Mouse (Mus musculus) layer of hippocampus, adult 18-20 months (tissue): ENCODE measurements around the gene Cdc14a. TPM values are rescaled to one million over a fixed set of nuclear protein-coding genes. Genes with fewer than 3 reads are reported as not detected.

Experiments
- DNase-seq, 2 experiments: peaks; one replicate each; pipeline ENCODE4 v3.0.0; 2022; ENCODE audit warnings: low spot score in 2 of 2
- total RNA-seq, 2 experiments: library from RNA; stranded (reverse); gene quantifications; 2 replicates each; pipeline ENCODE4 v1.2.3; 2021

Gene Cdc14a
- total RNA-seq, 2 experiments from 2014 or later: 3.2 to 5.2 TPM

- DNase-seq: no peak
Measured at GRCm38 (mm10) chr3:116414451-116414860, 9.4 kb downstream of the Cdc14a start.

GRCm38 (mm10) chr3:116412954-116413724 is 10.7 kb downstream of the Cdc14a start:
- DNase-seq: no peak

GRCm38 (mm10) chr3:116410051-116410450 is 13.8 kb downstream of the Cdc14a start:
- DNase-seq: no peak

GRCm38 (mm10) chr3:116409486-116409885 is 14.3 kb downstream of the Cdc14a start:
- DNase-seq: no peak

- no peak for DNase-seq
Measured at GRCm38 (mm10) chr3:116408856-116409255, 15.0 kb downstream of the Cdc14a start.

GRCm38 (mm10) chr3:116405516-116405915 is 18.3 kb downstream of the Cdc14a start:
- no peak for DNase-seq

GRCm38 (mm10) chr3:116401436-116401835 is 22.4 kb downstream of the Cdc14a start:
- DNase-seq: no peak

- no peak for DNase-seq
Measured at GRCm38 (mm10) chr3:116399349-116400090, 24.3 kb downstream of the Cdc14a start.

- DNase-seq: no peak
Measured at GRCm38 (mm10) chr3:116398543-116398942, 25.3 kb downstream of the Cdc14a start.

GRCm38 (mm10) chr3:116397976-116398375 is 25.9 kb downstream of the Cdc14a start:
- DNase-seq: no peak

GRCm38 (mm10) chr3:116397341-116397740 is 26.5 kb downstream of the Cdc14a start:
- no peak for DNase-seq

- no peak for DNase-seq
Measured at GRCm38 (mm10) chr3:116396571-116396970, 27.3 kb downstream of the Cdc14a start.

- no peak for DNase-seq
Measured at GRCm38 (mm10) chr3:116394885-116395390, 28.9 kb downstream of the Cdc14a start.

- DNase-seq: no peak
Measured at GRCm38 (mm10) chr3:116391399-116391798, 32.4 kb downstream of the Cdc14a start.

GRCm38 (mm10) chr3:116389500-116390470 is 34.0 kb downstream of the Cdc14a start:
- DNase-seq: no peak

GRCm38 (mm10) chr3:116388808-116389207 is 35.0 kb downstream of the Cdc14a start:
- DNase-seq: no peak

GRCm38 (mm10) chr3:116386886-116387285 is 36.9 kb downstream of the Cdc14a start:
- DNase-seq: no peak

GRCm38 (mm10) chr3:116386342-116386741 is 37.5 kb downstream of the Cdc14a start:
- no peak for DNase-seq

GRCm38 (mm10) chr3:116384319-116384718 is 39.5 kb downstream of the Cdc14a start:
- no peak for DNase-seq

- no peak for DNase-seq
Measured at GRCm38 (mm10) chr3:116380319-116380718, 43.5 kb downstream of the Cdc14a start.

- DNase-seq: no peak
Measured at GRCm38 (mm10) chr3:116375442-116375841, 48.4 kb downstream of the Cdc14a start.
